Mouse (Mus musculus): ENCODE results near the gene Haus7. TPM values are rescaled to one million over a fixed set of nuclear protein-coding genes. Genes with fewer than 3 reads are reported as not detected.

The Haus7 gene
- polyA plus RNA-seq, 1 experiment = not detected

GRCm38 (mm10) chrX:73474340-73475165 lies 15.7 kb upstream of the Haus7 start:
- Histone ChIP-seq H3K27ac (ENCODE audit: insufficient read depth, low read depth, low read length) (no peak overlapping the region), H3K4me1 (ENCODE audit: control insufficient read depth, insufficient read depth, low read length) (no peaks in the 10 kb centered on the region), H3K4me3 (ENCODE audit: insufficient read depth, low read depth, low read length) (no peak overlapping the region)
- WGBS = 60% methylated on average over 12 of the region's 12 CpGs
- TF ChIP-seq POLR2A (IDR thresholded peaks at IDR 0.05; ENCODE audit: insufficient read depth, low read depth, low read length) = no peak

GRCm38 (mm10) chrX:73471764-73472163 lies 12.9 kb upstream of the Haus7 start:
- Histone ChIP-seq H3K4me1 (ENCODE audit: control insufficient read depth, insufficient read depth, low read length) (no peaks in the 10 kb centered on the region), H3K4me3 (ENCODE audit: insufficient read depth, low read depth, low read length) (no peak overlapping the region), H3K27ac (ENCODE audit: insufficient read depth, low read depth, low read length) (no peak overlapping the region)
- WGBS = 87% methylated on average over 3 of the region's 3 CpGs
- TF ChIP-seq CTCF (IDR thresholded peaks at IDR 0.05; ENCODE audit: insufficient read depth, low read depth, low read length) (no peak), POLR2A (IDR thresholded peaks at IDR 0.05; ENCODE audit: insufficient read depth, low read depth, low read length) (no peak)

GRCm38 (mm10) chrX:73468752-73469151 lies 9.9 kb upstream of the Haus7 start:
- H3K4me1 ChIP-seq (ENCODE audit: control insufficient read depth, insufficient read depth, low read length) = peaks cover 5% of the 10 kb centered on the region; the same call in 1 of the 2 replicates
- no peak overlapping the region for H3K4me3 ChIP-seq (ENCODE audit: insufficient read depth, low read depth, low read length)
- no peak overlapping the region for H3K27ac ChIP-seq (ENCODE audit: insufficient read depth, low read depth, low read length)
- TF ChIP-seq POLR2A (IDR thresholded peaks at IDR 0.05; ENCODE audit: insufficient read depth, low read depth, low read length) (no peak), CTCF (IDR thresholded peaks at IDR 0.05; ENCODE audit: insufficient read depth, low read depth, low read length) (no peak)
- WGBS = 36% methylated on average over 1 of the region's 1 CpGs

GRCm38 (mm10) chrX:73468330-73468729 lies 9.5 kb upstream of the Haus7 start:
- no peak overlapping the region for H3K4me3 ChIP-seq (ENCODE audit: insufficient read depth, low read depth, low read length)
- TF ChIP-seq POLR2A (IDR thresholded peaks at IDR 0.05; ENCODE audit: insufficient read depth, low read depth, low read length) = no peak
- no peak for TF ChIP-seq CTCF (IDR thresholded peaks at IDR 0.05; ENCODE audit: insufficient read depth, low read depth, low read length)
- 72% methylated on average over 3 of the region's 3 CpGs for whole genome bisulfite sequencing
- H3K4me1 ChIP-seq (ENCODE audit: control insufficient read depth, insufficient read depth, low read length) = peaks cover 5% of the 10 kb centered on the region; the same call in 1 of the 2 replicates
- H3K27ac ChIP-seq (ENCODE audit: insufficient read depth, low read depth, low read length) = no peak overlapping the region

GRCm38 (mm10) chrX:73467446-73468241 lies 8.8 kb upstream of the Haus7 start:
- Histone ChIP-seq H3K4me3 (ENCODE audit: insufficient read depth, low read depth, low read length) (no peak overlapping the region), H3K4me1 (ENCODE audit: control insufficient read depth, insufficient read depth, low read length) (peaks cover 5% of the 10 kb centered on the region; the same call in 1 of the 2 replicates), H3K27ac (ENCODE audit: insufficient read depth, low read depth, low read length) (no peak overlapping the region; the same call in 1 of the 2 replicates)
- 61% methylated on average over 5 of the region's 5 CpGs for WGBS
- TF ChIP-seq CTCF (IDR thresholded peaks at IDR 0.05; ENCODE audit: insufficient read depth, low read depth, low read length) (no peak), POLR2A (IDR thresholded peaks at IDR 0.05; ENCODE audit: insufficient read depth, low read depth, low read length) (no peak)

- TF ChIP-seq POLR2A (IDR thresholded peaks at IDR 0.05; ENCODE audit: insufficient read depth, low read depth, low read length) = no peak
- TF ChIP-seq CTCF (IDR thresholded peaks at IDR 0.05; ENCODE audit: insufficient read depth, low read depth, low read length) = no peak
- Histone ChIP-seq H3K4me1 (ENCODE audit: control insufficient read depth, insufficient read depth, low read length) (peaks cover 5% of the 10 kb centered on the region; the same call in 1 of the 2 replicates), H3K4me3 (ENCODE audit: insufficient read depth, low read depth, low read length) (no peak overlapping the region), H3K27ac (ENCODE audit: insufficient read depth, low read depth, low read length) (no peak overlapping the region)
- 48% methylated on average over 9 of the region's 9 CpGs for WGBS
Observed at GRCm38 (mm10) chrX:73465483-73466186, 6.8 kb upstream of the Haus7 start.

- Histone ChIP-seq H3K4me1 (ENCODE audit: control insufficient read depth, insufficient read depth, low read length) (peaks cover 9% of the 10 kb centered on the region; the same call in 1 of the 2 replicates), H3K4me3 (ENCODE audit: insufficient read depth, low read depth, low read length) (no peak overlapping the region), H3K27ac (ENCODE audit: insufficient read depth, low read depth, low read length) (no peak overlapping the region)
- TF ChIP-seq CTCF (IDR thresholded peaks at IDR 0.05; ENCODE audit: insufficient read depth, low read depth, low read length) = no peak
- no peak for TF ChIP-seq POLR2A (IDR thresholded peaks at IDR 0.05; ENCODE audit: insufficient read depth, low read depth, low read length)
- 78% methylated on average over 4 of the region's 4 CpGs for WGBS
Observed at GRCm38 (mm10) chrX:73460792-73461191, 1.9 kb upstream of the Haus7 start.

GRCm38 (mm10) chrX:73451949-73452348 lies 6.9 kb downstream of the Haus7 start:
- WGBS = 29% methylated on average over 2 of the region's 2 CpGs
- Histone ChIP-seq H3K4me1 (ENCODE audit: control insufficient read depth, insufficient read depth, low read length) (no peaks in the 10 kb centered on the region), H3K4me3 (ENCODE audit: insufficient read depth, low read depth, low read length) (no peak overlapping the region), H3K27ac (ENCODE audit: insufficient read depth, low read depth, low read length) (no peak overlapping the region)
- TF ChIP-seq CTCF (IDR thresholded peaks at IDR 0.05; ENCODE audit: insufficient read depth, low read depth, low read length) (no peak), POLR2A (IDR thresholded peaks at IDR 0.05; ENCODE audit: insufficient read depth, low read depth, low read length) (no peak)
